Mouse (Mus musculus) embryonic facial prominence, embryonic 11.5 days (tissue): ENCODE data around the gene Anxa3. TPM values are rescaled to one million over a fixed set of nuclear protein-coding genes. Genes with fewer than 3 reads are reported as not detected.

Experiments used
- polyA plus RNA-seq: library from polyadenylated mRNA; unstranded; fragments of >200 nt; fragmentation: Nextera tagmentation; extraction: Ambion mirVana; gene quantifications from 2 replicates; pipeline ENCODE4 v1.2.1, GENCODE M21; 2014

The Anxa3 gene
- polyA plus RNA-seq, 1 experiment from 2014 or later, result 34.2 TPM

Other genes with a start within 250 kb of the Anxa3 start
- 8.8 and 11.1 TPM in 2 replicates for gene Bmp2k, start 204.3 kb downstream of the Anxa3 start, polyA plus RNA-seq